Mouse (Mus musculus) liver, embryonic 12.5 days (tissue): ENCODE measurements around the gene Dock9. TPM values are rescaled to one million over a fixed set of nuclear protein-coding genes. Genes with fewer than 3 reads are reported as not detected.
A peak's percentile ranks its signal among the peaks of the same experiment; 100 is the strongest.

Source experiments
- ATAC-seq: fragments of 200-750 bp; cut with Nextera tagmentation; 2 replicates; pipeline ENCODE4 v1.8.0; 2017; ENCODE audit warnings: moderate number of reproducible peaks, mild to moderate bottlenecking, moderate library complexity
- H3K27ac ChIP-seq: fragments of 300-500 bp; sonication (generic); 2 replicates; pipeline ENCODE4 v1.5.1; 2016; ENCODE audit warnings: mild to moderate bottlenecking
- H3K27me3 ChIP-seq: fragments of 300-500 bp; sonication (generic); replicated peaks from 2 replicates; pipeline ENCODE4 v1.6.1; 2016; ENCODE audit warnings: mild to moderate bottlenecking, moderate library complexity
- H3K36me3 ChIP-seq: fragments of 300-500 bp; sonication (generic); 2 replicates; pipeline ENCODE4 v1.6.1; 2016; ENCODE audit warnings: mild to moderate bottlenecking, moderate library complexity
- H3K4me1 ChIP-seq: fragments of 300-500 bp; sonication (generic); 2 replicates; pipeline ENCODE4 v1.6.1; 2016
- H3K4me2 ChIP-seq: fragments of 300-500 bp; sonication (generic); 2 replicates; pipeline ENCODE4 v1.6.1; 2016; ENCODE audit warnings: mild to moderate bottlenecking, moderate library complexity
- H3K4me3 ChIP-seq: fragments of 300-500 bp; sonication (generic); 2 replicates; pipeline ENCODE4 v1.5.1; 2016; ENCODE audit warnings: mild to moderate bottlenecking, moderate library complexity
- H3K9ac ChIP-seq: fragments of 300-500 bp; sonication (generic); 2 replicates; pipeline ENCODE4 v1.6.1; 2016; ENCODE audit warnings: mild to moderate bottlenecking, moderate library complexity
- H3K9me3 ChIP-seq: fragments of 300-500 bp; sonication (generic); replicated peaks from 2 replicates; pipeline ENCODE4 v1.6.1; 2016; ENCODE audit warnings: mild to moderate bottlenecking, moderate library complexity
- WGBS: fragments of 180-500 bp; shearing (Covaris S2); methylation state at CpG from one replicate; pipeline ENCODE4 v1.1.7; 2016; ENCODE audit not compliant: insufficient replicate concordance; 5-methylcytosine and 5-hydroxymethylcytosine counted together
- polyA plus RNA-seq: library from polyadenylated mRNA; unstranded; fragments of >200 nt; fragmentation: Nextera tagmentation; extraction: Ambion mirVana; gene quantifications from 2 replicates; pipeline ENCODE4 v1.2.1, GENCODE M21; 2016

Gene Dock9
- polyA plus RNA-seq, 1 experiment from 2014 or later: 2.0 TPM

- Histone ChIP-seq H3K36me3 (no peaks in the 10 kb centered on the region), H3K9ac (no peak overlapping the region), H3K4me1 (no peaks in the 10 kb centered on the region), H3K27ac (no peak overlapping the region), H3K4me2 (peak overlapping the region; percentile 44), H3K9me3 (no peaks in the 10 kb centered on the region), H3K4me3 (no peak overlapping the region), H3K27me3 (peaks cover 55% of the 10 kb centered on the region)
- 16% methylated on average over 9 of the region's 9 CpGs for WGBS
- no peak for ATAC-seq
Measured at GRCm38 (mm10) chr14:121505485-121505860, 292.2 kb downstream of the Dock9 start.

- Histone ChIP-seq H3K9me3 (no peaks in the 10 kb centered on the region), H3K4me2 (peak within 1 kb of the TSS; percentile 44), H3K9ac (no peak within 1 kb of the TSS), H3K4me3 (no peak within 1 kb of the TSS), H3K4me1 (no peaks in the 10 kb centered on the region), H3K36me3 (no peaks in the 10 kb centered on the region), H3K27me3 (peaks cover 61% of the 10 kb centered on the region), H3K27ac (no peak within 1 kb of the TSS)
- 12% methylated on average over 33 of the region's 33 CpGs for WGBS
- ATAC-seq: no peak
Measured at GRCm38 (mm10) chr14:121504781-121505484, 292.7 kb downstream of the Dock9 start, which contains the start of gene Slc15a1. Gene Slc15a1, minus strand, starts transcription at chr14:121505252.

GRCm38 (mm10) chr14:121500577-121500976 is 297.1 kb downstream of the Dock9 start:
- 40% methylated on average over 2 of the region's 2 CpGs for WGBS

GRCm38 (mm10) chr14:121499769-121500168 is 297.9 kb downstream of the Dock9 start:
- Histone ChIP-seq H3K27ac (no peak overlapping the region), H3K9me3 (no peaks in the 10 kb centered on the region), H3K4me1 (no peaks in the 10 kb centered on the region), H3K27me3 (peaks cover 32% of the 10 kb centered on the region), H3K4me2 (no peak overlapping the region), H3K4me3 (no peak overlapping the region), H3K9ac (no peak overlapping the region), H3K36me3 (no peaks in the 10 kb centered on the region)
- ATAC-seq: no peak
- 22% methylated on average over 1 of the region's 1 CpGs for WGBS

More at GRCm38 (mm10) chr14:121500577-121500976, 297.1 kb downstream of the Dock9 start:
- Histone ChIP-seq H3K36me3 (no peaks in the 10 kb centered on the region), H3K4me3 (no peak overlapping the region), H3K9me3 (no peaks in the 10 kb centered on the region), H3K27ac (no peak overlapping the region), H3K27me3 (peaks cover 40% of the 10 kb centered on the region), H3K4me1 (no peaks in the 10 kb centered on the region), H3K4me2 (no peak overlapping the region), H3K9ac (no peak overlapping the region)
- no peak for ATAC-seq

- whole genome bisulfite sequencing: 34% methylated on average over 1 of the region's 1 CpGs
- Histone ChIP-seq H3K4me1 (no peaks in the 10 kb centered on the region), H3K4me2 (no peak overlapping the region), H3K4me3 (no peak overlapping the region), H3K27me3 (peaks cover 15% of the 10 kb centered on the region; the same call in 1 of the 2 replicates), H3K27ac (no peak overlapping the region), H3K9ac (no peak overlapping the region), H3K9me3 (no peaks in the 10 kb centered on the region), H3K36me3 (no peaks in the 10 kb centered on the region)
- ATAC-seq: no peak
Measured at GRCm38 (mm10) chr14:121497800-121498199, 299.8 kb downstream of the Dock9 start.

GRCm38 (mm10) chr14:121495741-121496140 is 301.9 kb downstream of the Dock9 start:
- no peaks in the 10 kb centered on the region for H3K36me3 ChIP-seq
- no peak overlapping the region for H3K4me2 ChIP-seq
- no peak for ATAC-seq
- 59% methylated on average over 4 of the region's 4 CpGs for WGBS
- no peaks in the 10 kb centered on the region for H3K9me3 ChIP-seq
- peaks cover 25% of the 10 kb centered on the region for H3K27me3 ChIP-seq
- H3K9ac ChIP-seq: no peak overlapping the region
- H3K4me3 ChIP-seq: no peak overlapping the region
- H3K4me1 ChIP-seq: no peaks in the 10 kb centered on the region
- no peak overlapping the region for H3K27ac ChIP-seq

- Histone ChIP-seq H3K4me3 (no peak overlapping the region), H3K36me3 (no peaks in the 10 kb centered on the region), H3K4me2 (no peak overlapping the region), H3K27me3 (peaks cover 18% of the 10 kb centered on the region), H3K9ac (no peak overlapping the region), H3K27ac (no peak overlapping the region), H3K4me1 (no peaks in the 10 kb centered on the region), H3K9me3 (no peaks in the 10 kb centered on the region)
- no peak for ATAC-seq
- 41% methylated on average over 2 of the region's 2 CpGs for WGBS
Measured at GRCm38 (mm10) chr14:121495120-121495519, 302.5 kb downstream of the Dock9 start.

GRCm38 (mm10) chr14:121494238-121494637 is 303.4 kb downstream of the Dock9 start:
- H3K27me3 ChIP-seq: peaks cover 17% of the 10 kb centered on the region
- H3K36me3 ChIP-seq: no peaks in the 10 kb centered on the region
- no peak for ATAC-seq
- no peak overlapping the region for H3K9ac ChIP-seq
- H3K4me3 ChIP-seq: no peak overlapping the region
- H3K9me3 ChIP-seq: no peaks in the 10 kb centered on the region
- H3K4me2 ChIP-seq: no peak overlapping the region
- no peak overlapping the region for H3K27ac ChIP-seq
- H3K4me1 ChIP-seq: no peaks in the 10 kb centered on the region
- 34% methylated on average over 2 of the region's 2 CpGs for WGBS

GRCm38 (mm10) chr14:121493712-121494111 is 303.9 kb downstream of the Dock9 start:
- Histone ChIP-seq H3K4me1 (no peaks in the 10 kb centered on the region), H3K4me2 (no peak overlapping the region), H3K27me3 (peaks cover 17% of the 10 kb centered on the region), H3K4me3 (no peak overlapping the region), H3K36me3 (no peaks in the 10 kb centered on the region), H3K9ac (no peak overlapping the region), H3K27ac (no peak overlapping the region), H3K9me3 (no peaks in the 10 kb centered on the region)
- ATAC-seq: no peak
- 37% methylated on average over 3 of the region's 3 CpGs for WGBS

GRCm38 (mm10) chr14:121492328-121492727 is 305.3 kb downstream of the Dock9 start:
- no peaks in the 10 kb centered on the region for H3K9me3 ChIP-seq
- H3K4me3 ChIP-seq: no peak overlapping the region
- H3K36me3 ChIP-seq: no peaks in the 10 kb centered on the region
- no peak overlapping the region for H3K27ac ChIP-seq
- no peak overlapping the region for H3K9ac ChIP-seq
- H3K27me3 ChIP-seq: peaks cover 21% of the 10 kb centered on the region
- H3K4me1 ChIP-seq: no peaks in the 10 kb centered on the region
- H3K4me2 ChIP-seq: no peak overlapping the region
- 68% methylated on average over 8 of the region's 8 CpGs for WGBS
- ATAC-seq: no peak
